Mouse (Mus musculus) embryonic fibroblast, embryonic 13.5 days (primary cell): ENCODE data around the gene Olfr71.

ENCODE experiments used
- CTCF ChIP-seq: IDR thresholded peaks from 2 replicates; pipeline ENCODE4 v1.5.1; 2011; ENCODE audit warnings: mild to moderate bottlenecking, control low read depth, low read length, moderate library complexity, borderline replicate concordance; ENCODE audit not compliant: insufficient read depth
- POLR2A ChIP-seq: IDR thresholded peaks from 2 replicates; pipeline ENCODE4 v1.6.1; 2011; ENCODE audit warnings: low read depth, mild to moderate bottlenecking, control low read depth, low read length, moderate library complexity

GRCm38 (mm10) chr4:43726228-43726993 lies 16.4 kb upstream of the Olfr71 start:
- TF ChIP-seq POLR2A = no peak
- TF ChIP-seq CTCF = no peak
